Mouse (Mus musculus): Measurements from ENCODE around the gene Zfp819. TPM values are rescaled to one million over a fixed set of nuclear protein-coding genes. Genes with fewer than 3 reads are reported as not detected.
A peak's percentile ranks its signal among the peaks of the same experiment; 100 is the strongest.

Gene Zfp819
- polyA plus RNA-seq (2015; fragmentation: Nextera tagmentation; extraction: Ambion mirVana): not detected in 2 replicates

DNA sequence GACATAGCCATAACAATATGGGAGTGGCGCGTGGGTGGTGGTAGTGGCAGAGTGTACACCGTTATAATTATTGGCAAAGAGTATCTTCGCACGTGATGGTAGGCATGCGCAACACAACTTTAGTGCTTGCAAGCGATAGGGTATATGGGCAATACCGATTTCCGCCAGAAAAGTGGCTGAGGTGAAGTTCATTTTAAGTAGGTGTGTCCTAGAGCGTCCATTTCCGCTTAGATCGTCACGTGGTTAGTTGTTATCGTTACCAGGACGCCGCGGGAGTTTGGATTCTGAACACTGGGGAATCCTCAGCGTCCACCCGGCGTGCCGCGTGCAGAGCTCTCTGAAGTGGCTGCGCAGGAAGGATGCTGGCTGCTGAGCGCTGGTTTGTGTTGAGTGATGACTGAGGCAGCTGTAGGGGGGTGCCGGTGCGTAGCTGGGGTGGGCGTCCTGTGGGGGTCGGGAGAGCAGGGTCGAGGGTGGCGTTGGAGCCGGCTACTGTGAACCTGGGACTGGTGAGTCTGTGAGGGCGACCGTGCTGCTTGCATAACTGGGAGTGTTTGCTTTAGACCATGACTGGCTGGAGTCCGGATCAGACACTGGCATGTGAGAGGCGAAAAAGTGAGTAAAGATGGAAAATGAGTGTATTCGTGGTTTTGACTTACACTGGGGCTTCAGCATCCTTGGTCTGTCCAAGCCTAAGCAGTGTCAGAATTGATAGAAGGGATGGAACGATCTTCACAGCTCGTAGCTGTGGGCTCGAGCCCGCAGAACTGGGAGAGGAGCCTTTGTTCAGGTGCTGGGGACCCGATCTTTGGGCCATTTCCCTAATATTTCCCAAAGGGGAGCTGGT, at the start of gene Zfp819:
Gene Zfp819, plus strand, starts transcription at position 274 of the 847 bp plus-strand sequence.
- Histone ChIP-seq H3K27ac (ENCODE audit: low read depth) (no peak within 1 kb of the TSS), H3K9me3 (ENCODE audit: low read length) (no peaks in the 10 kb centered on the region), H3K4me1 (ENCODE audit: insufficient read depth) (peaks cover 11% of the 10 kb centered on the region), H3K27me3 (ENCODE audit: insufficient read depth, low read length) (no peaks in the 10 kb centered on the region), H3K4me2 (ENCODE audit: low read depth, low read length) (peak within 1 kb of the TSS; percentile 74), H3K9ac (replicated peaks) (no peak within 1 kb of the TSS), H3K4me3 (ENCODE audit: low read depth, low read length) (peak within 1 kb of the TSS; percentile 19; the same call in 1 of the 2 replicates), H3K36me3 (replicated peaks; ENCODE audit: insufficient read depth, low read length) (no peaks in the 10 kb centered on the region)
- no peak for TF ChIP-seq CTCF (IDR thresholded peaks at IDR 0.05; ENCODE audit: low read depth)
- TF ChIP-seq EP300 (IDR thresholded peaks at IDR 0.05; ENCODE audit: low read depth): no peak
- ATAC-seq (peak; percentile 91), DNase-seq (peak; percentile 59)
- WGBS (ENCODE audit: insufficient replicate concordance): 16% methylated on average over 41 of the region's 41 CpGs

GRCm38 (mm10) chr7:43562006-43562633, 44.8 kb upstream of the Zfp819 start, which contains the start of gene Zfp658:
Gene Zfp658 (plus strand): TSS chr7:43562256.
- Histone ChIP-seq H3K4me1 (ENCODE audit: insufficient read depth) (peaks cover 15% of the 10 kb centered on the region), H3K4me3 (ENCODE audit: low read depth, low read length) (peak within 1 kb of the TSS; percentile 51), H3K27me3 (ENCODE audit: insufficient read depth, low read length) (no peaks in the 10 kb centered on the region), H3K36me3 (replicated peaks; ENCODE audit: insufficient read depth, low read length) (0 out of 2 replicates have a peak, but pooled peaks cover 1% of the 10 kb centered on the region), H3K9me3 (ENCODE audit: low read length) (no peaks in the 10 kb centered on the region), H3K27ac (ENCODE audit: low read depth) (peak within 1 kb of the TSS; percentile 69), H3K4me2 (ENCODE audit: low read depth, low read length) (peak within 1 kb of the TSS; percentile 73), H3K9ac (replicated peaks) (peak within 1 kb of the TSS; percentile 39)
- WGBS (ENCODE audit: insufficient replicate concordance): under 1% methylated on average over 27 of the region's 27 CpGs
- TF ChIP-seq EP300 (IDR thresholded peaks at IDR 0.05; ENCODE audit: low read depth) (no peak), CTCF (IDR thresholded peaks at IDR 0.05; ENCODE audit: low read depth) (no peak)
- DNase-seq: peak; percentile 79
- peak; percentile 76 for ATAC-seq

- ATAC-seq: peak; percentile 48
- peak overlapping the region; percentile 73 for H3K4me2 ChIP-seq (ENCODE audit: low read depth, low read length)
- peaks cover 15% of the 10 kb centered on the region for H3K4me1 ChIP-seq (ENCODE audit: insufficient read depth)
- H3K4me3 ChIP-seq (ENCODE audit: low read depth, low read length): peak overlapping the region; percentile 51
- H3K9ac ChIP-seq (replicated peaks): peak overlapping the region; percentile 39
- TF ChIP-seq CTCF (IDR thresholded peaks at IDR 0.05; ENCODE audit: low read depth) (no peak), EP300 (IDR thresholded peaks at IDR 0.05; ENCODE audit: low read depth) (no peak)
- H3K27me3 ChIP-seq (ENCODE audit: insufficient read depth, low read length): no peaks in the 10 kb centered on the region
- H3K9me3 ChIP-seq (ENCODE audit: low read length): no peaks in the 10 kb centered on the region
- DNase-seq: peak; percentile 23
- peak overlapping the region; percentile 69 for H3K27ac ChIP-seq (ENCODE audit: low read depth)
- WGBS (ENCODE audit: insufficient replicate concordance): 4% methylated on average over 10 of the region's 10 CpGs
- 0 out of 2 replicates have a peak, but pooled peaks cover 2% of the 10 kb centered on the region for H3K36me3 ChIP-seq (replicated peaks; ENCODE audit: insufficient read depth, low read length)
These were observed 44.3 kb upstream of the Zfp819 start for GRCm38 (mm10) chr7:43562651-43563070.

DNA sequence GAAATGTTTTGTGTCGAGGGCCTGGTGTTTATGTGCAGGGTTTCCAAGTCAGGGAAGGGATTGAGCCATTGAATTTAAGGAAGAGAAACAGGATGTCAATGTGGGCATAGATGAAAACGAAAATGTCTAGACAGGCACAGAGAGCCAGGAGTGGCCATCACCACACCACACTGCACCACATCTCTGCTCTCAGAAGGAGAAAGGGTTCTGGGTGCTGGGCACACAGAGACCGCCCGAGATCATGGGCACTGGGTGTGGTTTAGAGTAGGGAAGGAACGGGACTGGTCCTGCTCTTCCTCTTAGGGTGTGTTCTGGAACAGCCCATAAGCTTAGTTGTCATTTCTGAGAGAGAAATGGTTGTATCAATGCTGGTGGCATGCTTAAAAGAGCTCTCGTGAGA, 43.7 kb upstream of the Zfp819 start:
- Histone ChIP-seq H3K27ac (ENCODE audit: low read depth) (no peak overlapping the region), H3K9ac (replicated peaks) (no peak overlapping the region), H3K4me1 (ENCODE audit: insufficient read depth) (peaks cover 15% of the 10 kb centered on the region), H3K4me2 (ENCODE audit: low read depth, low read length) (peak overlapping the region; percentile 73), H3K4me3 (ENCODE audit: low read depth, low read length) (no peak overlapping the region), H3K9me3 (ENCODE audit: low read length) (no peaks in the 10 kb centered on the region), H3K27me3 (ENCODE audit: insufficient read depth, low read length) (no peaks in the 10 kb centered on the region), H3K36me3 (replicated peaks; ENCODE audit: insufficient read depth, low read length) (peaks cover 2% of the 10 kb centered on the region; the same call in 1 of the 2 replicates)
- WGBS (ENCODE audit: insufficient replicate concordance): 29% methylated on average over 6 of the region's 6 CpGs
- ATAC-seq (no peak), DNase-seq (no peak)
- no peak for TF ChIP-seq EP300 (IDR thresholded peaks at IDR 0.05; ENCODE audit: low read depth)
- TF ChIP-seq CTCF (IDR thresholded peaks at IDR 0.05; ENCODE audit: low read depth): no peak

DNA sequence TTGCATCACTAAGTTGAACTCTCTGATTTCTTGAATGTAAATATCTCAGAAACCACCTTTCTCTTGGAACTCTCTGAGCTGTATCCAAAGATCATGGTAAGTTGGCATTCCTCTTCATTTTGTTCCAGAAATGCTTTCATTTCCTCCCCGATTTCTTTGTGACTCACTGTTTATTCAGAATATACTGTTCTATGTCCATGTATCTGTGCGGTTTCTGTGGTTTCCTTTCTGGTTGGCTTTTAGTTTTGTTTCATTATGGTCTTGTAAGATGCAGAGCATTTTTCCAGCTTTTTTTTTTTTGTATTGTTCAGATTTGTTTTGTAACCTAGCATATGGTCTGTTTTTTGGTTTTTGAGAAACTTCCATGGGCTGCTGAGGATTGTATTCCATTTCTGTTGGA, 35.8 kb upstream of the Zfp819 start:
- no peak overlapping the region for H3K27ac ChIP-seq (ENCODE audit: low read depth)
- H3K9me3 ChIP-seq (ENCODE audit: low read length): no peaks in the 10 kb centered on the region
- DNase-seq: no peak
- ATAC-seq: no peak
- 73% methylated on average over 2 of the region's 2 CpGs for WGBS (ENCODE audit: insufficient replicate concordance)
- H3K9ac ChIP-seq (replicated peaks): no peak overlapping the region
- H3K4me1 ChIP-seq (ENCODE audit: insufficient read depth): no peaks in the 10 kb centered on the region
- no peak for TF ChIP-seq CTCF (IDR thresholded peaks at IDR 0.05; ENCODE audit: low read depth)
- no peak for TF ChIP-seq EP300 (IDR thresholded peaks at IDR 0.05; ENCODE audit: low read depth)
- no peak overlapping the region for H3K4me3 ChIP-seq (ENCODE audit: low read depth, low read length)
- peaks cover 16% of the 10 kb centered on the region for H3K36me3 ChIP-seq (replicated peaks; ENCODE audit: insufficient read depth, low read length)
- no peaks in the 10 kb centered on the region for H3K27me3 ChIP-seq (ENCODE audit: insufficient read depth, low read length)
- H3K4me2 ChIP-seq (ENCODE audit: low read depth, low read length): no peak overlapping the region

Data from liver, postnatal 0 days (tissue).